Mouse (Mus musculus): ENCODE measurements around the gene Arhgef33.

- no peak for TF ChIP-seq CEBPB (IDR thresholded peaks at IDR 0.05; ENCODE audit: insufficient read depth, poor library complexity, severe bottlenecking)
- no peak for TF ChIP-seq TCF12 (IDR thresholded peaks at IDR 0.05; ENCODE audit: insufficient read depth, poor library complexity, severe bottlenecking)
- no peak for TF ChIP-seq POLR2A (IDR thresholded peaks at IDR 0.05; ENCODE audit: insufficient read length, low read depth)
- TF ChIP-seq USF1 (IDR thresholded peaks at IDR 0.05; ENCODE audit: low read depth), result no peak
- no peak for TF ChIP-seq MYOG (IDR thresholded peaks at IDR 0.05; ENCODE audit: control insufficient read depth in 1 of 3, insufficient read depth in 1 of 3, insufficient read length in 2 of 3, low read depth in 2 of 3)
- no peak for TF ChIP-seq SRF (IDR thresholded peaks at IDR 0.05; ENCODE audit: control insufficient read depth, insufficient read length, low read depth)
- TF ChIP-seq MAX (IDR thresholded peaks at IDR 0.05; ENCODE audit: low read depth), result no peak
- no peak for TF ChIP-seq E2F4 (IDR thresholded peaks at IDR 0.05; ENCODE audit: insufficient read depth)
These were observed 53.0 kb downstream of the Arhgef33 start for GRCm38 (mm10) chr17:80360245-80360644.
